Mouse (Mus musculus) frontal cortex, adult 2 months (tissue): ENCODE data around the gene Ofd1. TPM values are rescaled to one million over a fixed set of nuclear protein-coding genes. Genes with fewer than 3 reads are reported as not detected.

Experiments used
- DNase-seq, 2 experiments: peaks; one replicate each; pipeline ENCODE4 v3.0.0; 2022; ENCODE audit warnings: low spot score in 1 of 2; ENCODE audit errors: extremely low spot score in 1 of 2
- polyA plus RNA-seq: library from polyadenylated mRNA; depleted of rRNA; stranded (reverse); fragments of >200 nt; gene quantifications from 2 replicates; pipeline ENCODE4 v1.2.3, GENCODE M21; 2012; rRNA removed

The Ofd1 gene
- polyA plus RNA-seq = 4.8 and 6.0 TPM in 2 replicates

DNA sequence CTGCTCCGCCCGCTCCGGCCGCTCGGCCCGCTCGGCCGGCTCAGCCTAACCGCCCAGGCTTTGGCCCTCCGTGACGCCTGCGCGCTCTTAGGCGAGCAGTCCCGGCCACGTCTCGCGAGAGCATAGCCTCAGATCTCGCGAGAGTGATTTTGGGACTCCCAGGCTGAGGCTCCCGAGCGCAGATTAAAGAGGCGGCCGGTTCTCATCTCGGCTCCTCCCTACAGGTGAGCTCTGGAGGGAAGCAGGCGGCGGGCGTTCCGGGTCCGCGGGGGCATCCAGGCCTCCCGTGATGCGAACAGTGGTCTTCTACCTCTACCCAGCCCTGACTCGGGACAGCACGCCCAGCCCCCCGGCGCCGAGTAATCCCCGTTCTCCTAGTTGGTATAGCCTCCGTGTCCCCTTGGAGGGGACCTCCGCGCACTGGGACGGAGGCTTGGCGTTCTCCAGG, at the start of gene Ofd1:
TSS of gene Ofd1 (minus strand) at position 89 of the 448 bp plus-strand sequence.
- DNase-seq = peak; percentile 68 to 89

DNA sequence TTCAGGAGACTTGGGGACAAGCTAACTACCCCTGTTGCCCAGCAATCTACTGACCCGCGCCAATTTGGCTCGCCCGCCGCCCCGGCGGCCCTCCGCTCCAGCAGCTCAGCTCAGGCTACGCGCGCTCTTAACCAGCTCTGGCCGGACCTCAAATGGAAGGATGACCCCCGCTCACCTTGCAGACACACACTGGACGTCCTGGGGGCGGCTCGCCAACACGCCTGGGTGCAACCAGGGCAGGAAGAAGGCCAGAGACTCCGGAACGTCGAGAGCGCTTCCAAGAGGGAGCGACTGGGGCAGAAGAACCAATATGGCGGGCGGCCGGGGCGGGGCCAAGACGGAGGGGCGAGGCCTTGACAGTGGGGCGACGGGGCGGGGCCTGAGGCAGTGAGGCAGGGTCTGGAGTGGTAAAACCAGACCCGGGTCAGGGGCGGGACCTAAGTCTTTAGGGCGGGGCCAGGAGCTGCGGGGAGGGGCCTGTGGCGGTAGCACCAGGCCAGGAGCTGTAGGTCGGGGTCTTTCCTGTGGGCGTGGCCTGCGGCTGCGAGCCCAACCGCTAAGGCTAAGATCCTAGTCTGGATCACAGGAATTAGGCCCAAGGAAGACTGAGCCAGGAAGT, 39.0 kb upstream of the Ofd1 start, which contains the start of gene Rab9:
TSS of gene Rab9 (minus strand) at position 503 of the 619 bp plus-strand sequence.
- peak; percentile 77 to 83 for DNase-seq

DNA sequence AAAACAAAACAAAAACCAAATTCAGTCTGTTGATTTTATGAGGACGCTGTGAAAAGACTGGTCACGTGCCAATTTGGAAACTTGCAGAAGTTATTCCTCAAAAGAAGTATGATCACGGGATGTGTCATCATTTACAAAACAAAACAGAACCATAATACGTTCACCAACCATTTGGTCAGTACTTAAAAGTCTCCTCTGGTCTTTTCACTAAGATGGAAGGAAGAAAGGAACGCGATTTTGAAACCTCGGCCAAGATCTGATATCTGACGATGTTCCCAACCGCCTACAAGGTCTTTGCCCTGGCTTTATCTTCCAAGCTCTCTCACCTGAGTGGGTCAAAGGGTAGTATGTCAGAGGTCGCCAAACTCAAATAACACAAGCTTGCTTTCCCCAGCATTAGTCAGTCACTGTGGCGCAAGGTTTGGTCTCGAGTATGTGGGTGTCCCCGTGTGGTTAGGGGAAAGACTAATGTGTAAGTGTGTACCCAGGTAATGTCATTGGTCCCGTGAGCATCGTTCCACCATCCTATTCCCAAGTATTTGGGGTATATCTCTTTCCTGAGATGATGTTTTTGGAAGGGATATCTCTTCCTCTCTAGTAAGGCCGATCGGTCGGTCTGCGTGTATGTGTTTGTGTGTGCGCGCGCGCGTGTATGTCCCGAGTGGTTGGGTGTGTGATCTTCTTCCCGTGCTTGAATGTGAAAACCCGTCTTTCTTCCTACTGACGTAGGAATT, 38.3 kb upstream of the Ofd1 start:
- peak in 1 of 2 experiments; percentile 19 for DNase-seq

DNA sequence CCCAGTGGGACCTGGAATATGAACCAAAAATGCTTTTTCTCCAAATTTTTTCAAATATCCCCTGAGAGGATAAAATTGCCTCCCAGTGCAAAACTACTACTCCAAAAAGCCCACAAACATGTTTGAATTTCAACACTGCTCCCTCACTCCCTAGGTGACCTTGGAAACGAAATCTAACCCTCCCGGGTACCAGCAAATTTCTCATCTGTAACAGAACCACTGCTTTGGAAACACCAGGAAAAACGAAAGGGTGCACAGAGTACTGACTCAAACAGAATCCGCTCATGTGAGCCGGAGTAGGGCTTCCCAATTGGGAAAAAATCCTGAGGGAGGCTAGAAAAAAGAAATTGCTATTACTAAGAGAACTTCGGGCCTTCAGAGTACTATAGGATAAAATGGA, 36.9 kb upstream of the Ofd1 start:
- DNase-seq = no peak

- DNase-seq = no peak
Measured at GRCm38 (mm10) chrX:166472612-166473011, 32.1 kb upstream of the Ofd1 start.

- no peak for DNase-seq
Measured at GRCm38 (mm10) chrX:166468321-166468720, 27.8 kb upstream of the Ofd1 start.

DNA sequence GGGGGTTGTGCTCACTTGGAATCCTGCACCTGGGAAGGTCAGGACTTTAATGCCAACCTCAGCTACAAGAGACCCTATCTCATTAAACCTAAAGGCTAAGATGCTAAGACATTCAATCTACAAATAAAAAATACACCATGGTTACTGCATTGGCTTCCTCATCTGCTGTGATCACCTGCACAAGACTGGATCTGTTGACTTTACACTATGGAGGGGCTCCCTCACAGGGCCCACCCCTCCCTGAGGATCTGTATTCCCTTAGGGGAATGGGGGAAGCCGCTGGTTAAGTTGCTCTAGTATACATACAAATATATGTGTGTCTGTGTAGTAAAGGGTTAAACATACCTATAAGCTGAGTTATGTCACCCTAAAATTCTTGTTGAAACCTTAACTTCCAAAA, 15.0 kb upstream of the Ofd1 start:
- DNase-seq = no peak

DNA sequence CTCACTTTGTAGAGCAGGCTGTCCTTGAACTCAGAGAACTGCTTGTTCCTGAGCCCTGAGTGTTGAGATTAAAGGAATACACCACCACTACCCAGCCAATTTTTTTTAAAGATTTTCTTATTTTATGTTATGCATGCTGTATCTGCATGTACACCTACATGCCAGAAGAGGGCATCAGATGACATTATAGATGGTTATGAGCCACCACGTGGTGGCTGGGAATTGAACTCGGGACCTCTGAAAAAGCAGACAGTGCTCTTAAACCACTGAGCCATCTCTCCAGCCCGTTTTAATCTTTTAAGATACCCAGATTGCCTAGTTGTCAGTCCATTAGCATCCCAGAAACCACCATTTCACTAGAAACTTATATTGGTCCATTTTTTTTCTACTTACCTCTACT, 13.8 kb upstream of the Ofd1 start:
- DNase-seq = no peak

DNA sequence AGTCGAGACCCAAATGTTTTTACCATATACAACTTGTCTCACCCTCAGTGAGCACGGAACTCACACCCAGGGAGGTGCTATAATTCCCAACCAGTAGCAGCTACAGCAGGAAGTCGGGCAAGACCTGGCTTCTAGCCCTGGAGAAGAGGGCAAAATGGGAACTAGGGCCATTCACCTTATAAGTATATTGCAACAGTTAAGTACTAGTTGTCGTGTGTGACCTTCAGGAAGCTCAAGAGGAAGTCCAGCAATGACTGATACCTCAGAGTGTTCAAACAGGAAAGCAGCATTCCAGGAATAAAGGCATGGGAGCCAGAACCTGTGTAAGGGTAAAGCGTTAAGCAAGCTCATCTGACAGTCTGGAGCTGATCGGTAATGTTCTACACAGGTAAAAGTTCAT, 13.0 kb upstream of the Ofd1 start:
- no peak for DNase-seq

- DNase-seq = no peak
Measured at GRCm38 (mm10) chrX:166444552-166444951, 4.0 kb upstream of the Ofd1 start.

GRCm38 (mm10) chrX:166440036-166440615, 378 bp downstream of the Ofd1 start, which contains the start of gene Trappc2:
Gene Trappc2 (plus strand): TSS chrX:166440574.
- DNase-seq = peak in 1 of 2 experiments; percentile 23

- DNase-seq = no peak
Measured at GRCm38 (mm10) chrX:166434812-166435211, 5.7 kb downstream of the Ofd1 start.

- DNase-seq = no peak
Measured at GRCm38 (mm10) chrX:166416196-166416595, 24.3 kb downstream of the Ofd1 start.

GRCm38 (mm10) chrX:166407865-166408264, 32.6 kb downstream of the Ofd1 start:
- DNase-seq = no peak

GRCm38 (mm10) chrX:166393753-166394152, 46.8 kb downstream of the Ofd1 start:
- DNase-seq = no peak

DNA sequence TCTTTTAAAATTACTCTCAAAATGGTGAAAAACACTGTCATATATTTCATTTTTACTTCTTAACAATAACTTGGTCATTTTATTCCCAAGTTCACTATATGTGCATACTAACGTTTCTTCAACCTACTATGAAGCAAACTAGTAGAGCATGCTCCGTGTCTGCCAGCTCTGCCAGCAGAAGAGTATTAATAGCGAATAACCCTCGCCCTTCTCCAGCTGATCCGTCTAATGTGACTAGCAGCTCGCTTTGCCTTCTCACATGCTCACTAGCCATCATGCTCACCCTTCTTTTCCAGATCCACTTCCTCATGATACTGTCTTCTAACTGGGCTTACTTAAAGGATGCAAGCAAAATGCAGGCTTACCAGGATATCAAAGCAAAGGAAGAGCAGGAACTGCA, 53.8 kb downstream of the Ofd1 start:
- no peak for DNase-seq

- no peak for DNase-seq
Measured at GRCm38 (mm10) chrX:166384935-166385334, 55.6 kb downstream of the Ofd1 start.

DNA sequence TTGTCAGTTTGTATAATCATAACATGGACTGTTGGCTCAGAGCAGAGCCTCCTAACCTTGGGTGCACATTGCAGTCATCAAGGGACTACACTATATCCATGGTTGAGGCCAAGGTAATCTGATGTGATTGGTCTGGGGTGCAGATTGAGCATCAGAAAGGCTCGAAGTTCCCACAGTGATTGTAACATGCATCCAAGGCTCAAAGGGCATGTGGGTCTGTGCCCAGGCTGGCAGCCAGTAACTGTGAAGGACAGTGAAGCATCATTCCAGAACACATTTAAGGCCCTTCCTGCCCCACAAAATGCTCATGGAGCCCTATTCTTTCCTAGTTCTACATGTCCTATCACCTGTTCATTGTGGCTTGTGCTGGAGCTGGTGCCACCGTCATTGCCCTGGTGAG, 56.9 kb downstream of the Ofd1 start:
- no peak for DNase-seq

- DNase-seq = no peak
Measured at GRCm38 (mm10) chrX:166378652-166379051, 61.9 kb downstream of the Ofd1 start.

DNA sequence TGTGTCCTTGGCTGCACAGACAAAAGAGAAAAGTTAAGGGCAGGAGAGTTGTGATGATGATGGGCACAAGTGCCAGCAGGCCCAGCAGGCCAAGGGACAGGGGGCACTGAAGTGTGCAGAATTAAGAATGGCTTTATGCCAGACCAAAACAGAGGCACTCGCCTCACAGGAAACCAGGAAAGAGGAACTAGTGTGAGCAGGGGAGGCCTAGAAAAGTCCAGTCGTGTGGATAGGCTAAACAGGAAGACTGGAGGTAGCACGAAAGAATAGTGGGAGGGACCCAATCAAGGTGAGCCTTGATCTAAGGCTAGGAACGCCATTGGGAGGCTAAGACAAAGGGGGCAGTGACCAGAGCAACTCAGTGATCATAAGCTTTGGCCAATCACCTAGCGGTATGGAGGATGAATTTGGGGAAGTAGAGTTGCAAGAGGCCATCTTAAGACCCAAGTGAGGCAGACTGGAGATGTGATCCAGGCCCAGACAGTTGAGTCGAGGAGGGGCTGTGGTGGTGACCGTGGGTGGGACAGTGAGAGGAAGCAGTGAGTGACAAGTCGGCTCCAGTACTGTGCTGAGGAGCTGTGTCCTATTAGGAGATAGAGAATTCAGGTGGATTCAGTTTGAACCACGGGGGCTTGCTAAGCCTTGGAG, 63.7 kb downstream of the Ofd1 start:
- no peak for DNase-seq
